Mouse (Mus musculus): ENCODE measurements around the gene Cdkn1b. TPM values are rescaled to one million over a fixed set of nuclear protein-coding genes. Genes with fewer than 3 reads are reported as not detected.

The Cdkn1b gene
- total RNA-seq (2021) = 10 to 100 TPM; 53.4 to 53.8 TPM
- long read RNA-seq, experiment 1, partial matches to known transcripts = 2 of 3 reads
- long read RNA-seq, experiment 1, other reads (novel, unspliced or antisense) = 1 of 3 reads
- long read RNA-seq, experiment 2 = 0 reads

DNA sequence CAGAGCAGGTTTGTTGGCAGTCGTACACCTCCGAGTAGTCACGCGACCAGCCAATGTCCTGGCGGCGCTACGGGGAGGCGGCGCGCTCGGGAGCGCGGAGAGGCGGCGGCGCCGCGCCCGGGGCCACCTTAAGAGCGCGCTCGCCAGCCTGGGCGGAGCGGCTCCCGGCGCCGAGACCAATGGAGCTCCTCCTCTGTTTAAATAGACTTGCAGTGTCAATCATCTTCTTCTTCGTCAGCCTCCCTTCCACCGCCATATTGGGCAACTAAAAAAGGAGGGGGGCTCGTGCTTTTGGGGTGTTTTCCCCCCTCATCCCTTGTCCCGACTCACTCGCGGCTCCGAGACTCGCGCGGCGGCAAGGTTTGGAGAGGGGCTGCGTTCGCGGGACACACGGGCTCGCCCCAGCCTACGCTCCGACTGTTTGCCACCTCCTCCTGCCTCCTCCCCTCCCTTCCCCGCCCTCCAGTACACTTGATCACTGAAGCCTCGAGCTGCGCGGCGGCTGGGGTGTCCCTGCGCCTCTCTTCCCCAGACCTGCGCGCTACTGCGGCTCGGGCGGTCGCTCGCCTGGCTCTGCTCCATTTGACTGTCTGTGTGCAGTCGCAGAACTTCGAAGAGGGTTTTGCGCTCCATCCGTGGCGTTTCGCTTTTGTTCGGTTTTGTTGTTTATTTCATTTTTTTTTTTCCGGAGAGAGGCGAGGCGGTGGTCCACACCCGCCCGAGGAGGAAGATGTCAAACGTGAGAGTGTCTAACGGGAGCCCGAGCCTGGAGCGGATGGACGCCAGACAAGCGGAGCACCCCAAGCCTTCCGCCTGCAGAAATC is at the start of gene Cdkn1b:
Gene Cdkn1b (plus strand): TSS at position 212 of the 824 bp plus-strand sequence.
- DNase-seq (ENCODE audit: low spot score in 2 of 2) = peak; percentile 64 to 73

DNA sequence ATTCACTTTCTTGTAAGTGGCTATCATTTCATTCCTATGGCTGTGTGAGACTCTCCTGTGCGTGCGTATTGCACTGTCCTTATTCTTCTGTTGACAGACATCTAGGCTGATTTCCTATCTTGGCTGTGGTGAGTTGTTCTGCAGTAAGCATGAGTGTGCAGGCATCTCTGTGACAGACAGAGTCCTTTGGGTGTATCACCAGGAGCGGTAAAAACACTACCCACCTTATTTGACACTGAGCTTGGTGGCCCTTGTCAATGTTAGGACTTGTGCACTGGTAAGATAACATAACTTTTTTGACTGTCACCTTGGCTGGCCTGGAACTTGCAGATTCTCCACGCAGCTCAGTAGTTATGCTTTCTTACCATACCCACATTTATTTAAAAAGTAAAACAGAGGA is 49.3 kb upstream of the Cdkn1b start:
- no peak for DNase-seq (ENCODE audit: low spot score in 2 of 2)

DNA sequence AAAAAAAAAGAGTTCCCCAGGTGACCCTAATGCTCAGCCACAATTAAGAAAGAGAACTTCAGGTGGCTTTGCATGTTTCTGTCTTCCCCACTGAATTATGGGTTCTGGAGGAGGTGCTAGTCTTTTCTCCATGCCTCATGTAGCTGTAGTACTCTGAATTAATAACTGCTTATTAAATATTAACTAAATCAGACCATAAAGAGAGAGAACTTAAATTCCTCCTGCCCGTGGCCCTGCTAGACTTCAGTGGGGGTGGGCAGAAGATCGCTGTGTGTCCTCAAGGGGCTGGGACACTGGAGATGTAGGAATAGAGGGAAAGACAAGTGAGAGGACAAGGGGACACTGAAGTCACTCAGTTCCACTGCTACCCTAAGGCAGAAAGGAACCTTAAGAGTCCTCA is 48.0 kb upstream of the Cdkn1b start:
- no peak for DNase-seq (ENCODE audit: low spot score in 2 of 2)

DNA sequence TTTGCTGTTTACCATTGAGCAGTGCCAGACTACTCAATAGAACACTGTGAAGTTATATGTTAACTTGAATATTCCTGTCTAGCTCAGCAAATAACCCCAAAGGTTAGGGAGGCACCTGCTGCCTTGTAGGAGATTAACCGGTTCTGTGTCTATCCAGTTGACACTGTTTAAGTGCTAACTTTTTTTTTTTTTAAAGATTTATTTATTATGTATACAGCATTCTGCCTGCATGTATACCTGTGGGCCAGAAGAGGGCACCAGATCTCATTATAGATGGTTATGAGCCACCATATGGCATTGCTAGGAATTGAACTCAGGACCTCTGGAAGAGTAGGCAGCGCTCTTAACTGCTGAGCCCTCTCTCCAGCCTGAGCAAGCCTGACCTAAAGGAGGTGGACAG is 47.2 kb upstream of the Cdkn1b start:
- no peak for DNase-seq (ENCODE audit: low spot score in 2 of 2)

DNA sequence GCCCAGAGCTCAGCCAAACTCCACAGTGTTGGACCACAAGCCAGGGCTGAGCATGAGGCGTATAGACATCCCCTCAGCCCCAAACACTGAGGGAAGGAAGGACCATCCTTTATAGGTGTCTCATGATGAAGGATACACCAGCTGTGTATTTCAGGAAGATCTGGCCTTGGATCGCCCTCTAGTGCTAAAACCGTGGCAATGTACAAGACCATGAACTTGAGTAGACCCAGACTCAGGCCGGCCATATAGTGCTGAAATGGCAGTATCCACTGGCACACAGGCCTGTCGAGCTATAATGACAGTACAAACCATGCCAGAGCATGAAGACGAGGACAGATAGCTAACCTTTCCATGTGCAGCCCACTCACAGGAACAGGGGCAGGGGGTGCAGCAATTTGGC is 43.4 kb upstream of the Cdkn1b start:
- no peak for DNase-seq (ENCODE audit: low spot score in 2 of 2)

DNA sequence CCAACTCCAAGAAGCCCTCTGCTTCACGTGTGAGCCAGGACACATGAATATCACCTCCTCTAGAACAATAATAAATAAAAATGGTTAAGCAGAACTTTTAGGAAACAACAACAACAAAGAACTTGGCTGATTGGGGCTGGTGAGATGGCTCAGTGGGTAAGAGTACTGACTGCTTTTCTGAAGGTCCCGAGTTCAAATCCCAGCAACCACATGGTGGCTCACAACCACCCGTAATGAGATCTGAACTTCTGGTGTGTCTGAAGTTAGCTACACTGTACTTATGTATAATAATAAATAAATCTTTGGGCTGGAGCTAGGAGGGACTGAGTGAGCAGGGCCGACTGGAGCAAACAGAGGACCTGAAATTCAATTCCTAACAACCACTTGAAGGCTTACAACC is 42.9 kb upstream of the Cdkn1b start:
- DNase-seq (ENCODE audit: low spot score in 2 of 2) = no peak

DNA sequence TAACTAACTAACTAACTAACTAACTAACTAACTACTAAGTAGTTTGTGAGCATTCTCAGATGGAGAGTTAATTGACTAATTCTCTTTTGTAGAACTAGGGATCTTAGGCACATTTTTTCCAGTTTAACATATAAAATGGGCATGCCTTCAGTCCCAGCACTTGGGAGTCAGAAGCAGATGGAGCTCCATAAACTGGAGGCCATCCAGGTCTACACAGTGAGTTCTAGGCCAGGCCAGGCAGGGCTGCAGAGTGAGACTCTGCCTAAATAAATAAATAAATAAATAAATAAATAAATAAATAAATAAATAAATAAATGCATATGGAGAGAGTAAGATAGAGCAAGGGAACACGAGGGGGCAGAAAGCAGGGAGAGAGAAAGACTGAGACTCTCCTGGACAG is 42.3 kb upstream of the Cdkn1b start:
- DNase-seq (ENCODE audit: low spot score in 2 of 2) = no peak

DNA sequence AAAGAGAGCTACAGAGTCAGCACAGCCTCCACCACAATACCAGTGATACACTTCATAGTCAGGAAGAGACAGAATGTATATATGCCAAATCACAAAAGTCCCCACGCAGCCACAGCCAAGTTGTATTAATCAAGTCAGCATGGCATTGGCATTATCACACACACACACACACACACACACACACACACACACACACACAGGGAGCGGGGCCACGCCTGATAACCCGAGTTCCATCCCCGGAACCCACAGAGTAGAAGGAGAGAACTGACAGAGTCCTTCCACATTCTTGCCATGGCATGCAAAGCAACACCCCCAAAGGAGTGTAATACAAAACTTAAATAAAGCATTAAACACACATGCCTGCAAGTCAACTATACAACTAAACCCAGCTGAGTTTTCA is 40.6 kb upstream of the Cdkn1b start:
- DNase-seq (ENCODE audit: low spot score in 2 of 2) = no peak

DNA sequence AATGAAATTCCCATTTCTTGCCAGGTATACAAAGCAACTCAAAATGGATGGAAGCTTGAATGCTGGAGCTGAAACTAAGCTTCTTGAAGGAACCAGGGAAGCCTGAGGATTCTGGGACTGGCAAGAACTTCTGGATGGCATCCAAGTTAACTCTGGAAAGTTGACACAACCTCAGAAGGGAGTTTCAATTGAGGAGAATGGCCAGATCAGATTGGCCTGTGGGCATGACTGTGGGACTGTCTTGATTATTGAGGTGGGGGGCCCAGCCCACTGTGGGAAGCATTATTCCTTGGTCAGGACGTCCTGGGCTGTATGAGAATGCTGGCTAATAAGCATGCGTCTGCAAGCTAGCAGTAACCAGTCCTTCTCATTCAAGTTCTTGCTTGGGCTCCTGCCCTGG is 40.2 kb upstream of the Cdkn1b start:
- DNase-seq (ENCODE audit: low spot score in 2 of 2) = no peak

DNA sequence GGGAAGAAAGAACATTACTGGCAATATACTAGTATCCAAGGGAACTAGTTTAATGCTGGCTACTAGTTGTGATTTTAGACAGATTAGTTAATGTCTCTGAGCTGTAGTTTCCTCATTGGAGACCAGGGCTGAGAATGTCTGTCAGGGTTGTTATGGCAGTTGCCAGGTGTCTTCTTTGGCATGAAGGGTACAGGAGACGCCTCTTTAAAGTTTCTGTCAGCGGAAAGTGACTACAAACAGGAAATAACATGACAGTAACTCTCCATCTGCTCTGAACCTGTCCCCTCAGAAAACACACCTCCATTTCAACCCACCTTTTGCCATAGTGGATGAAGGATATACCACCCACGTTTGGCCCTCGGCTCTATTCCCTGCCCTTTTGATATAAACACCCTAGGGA is 36.5 kb upstream of the Cdkn1b start:
- no peak for DNase-seq (ENCODE audit: low spot score in 2 of 2)

DNA sequence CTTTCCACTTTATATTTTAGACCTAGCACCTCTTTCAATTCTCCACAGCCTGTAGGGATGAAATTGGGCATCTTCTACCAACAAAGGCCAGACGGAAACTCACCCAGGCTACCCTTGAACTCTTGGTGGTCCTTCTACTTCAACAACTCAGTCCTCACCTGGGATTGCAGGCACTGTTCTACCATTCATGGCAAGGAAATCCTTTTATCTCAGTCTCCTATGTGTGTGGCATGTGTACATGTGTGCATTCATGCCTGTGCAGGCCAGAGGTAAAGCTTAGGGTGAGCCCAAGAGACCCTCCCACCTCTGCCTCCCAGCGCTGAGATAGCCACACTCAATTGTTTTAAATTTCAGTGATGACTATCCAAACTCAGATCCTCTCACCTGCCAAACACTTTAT is 34.7 kb upstream of the Cdkn1b start:
- DNase-seq (ENCODE audit: low spot score in 2 of 2) = no peak

DNA sequence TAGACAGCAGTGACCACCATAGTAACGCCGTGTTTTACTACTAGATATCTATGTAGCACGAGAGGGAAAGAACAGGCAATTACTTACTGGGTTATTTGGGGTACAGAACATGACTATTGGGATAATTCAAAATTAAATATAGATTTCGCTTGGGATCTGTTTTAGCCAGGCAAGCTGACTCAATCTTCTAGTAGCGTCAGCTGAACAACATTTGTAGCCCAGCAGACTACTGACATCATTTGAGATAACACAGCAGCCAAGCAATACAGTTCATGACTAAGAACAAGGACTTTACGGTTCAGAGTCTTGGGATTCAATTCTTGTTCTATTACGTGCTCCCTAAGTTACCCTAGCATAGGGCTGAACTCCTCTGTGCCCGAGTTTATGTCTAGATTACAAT is 33.7 kb upstream of the Cdkn1b start:
- no peak for DNase-seq (ENCODE audit: low spot score in 2 of 2)

DNA sequence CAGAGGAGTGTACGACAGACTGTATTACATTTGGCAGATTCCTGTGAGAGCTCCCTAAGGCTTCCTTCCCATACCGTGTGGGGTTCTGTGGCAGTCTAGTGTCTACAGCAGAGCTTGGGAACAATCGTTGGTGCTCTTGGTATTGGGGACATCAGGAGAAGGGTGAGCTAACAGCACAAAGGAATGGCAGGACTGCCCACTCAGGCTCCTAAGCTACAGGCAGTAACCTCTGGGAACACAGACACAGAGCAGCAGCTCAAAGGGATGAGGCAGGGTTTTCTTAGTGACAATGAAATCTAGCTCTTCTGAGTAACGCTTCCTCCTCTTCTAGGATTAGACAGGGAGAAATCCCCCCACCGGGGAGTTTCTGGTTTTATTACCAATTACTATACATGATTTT is 33.2 kb upstream of the Cdkn1b start:
- DNase-seq (ENCODE audit: low spot score in 2 of 2) = no peak

DNA sequence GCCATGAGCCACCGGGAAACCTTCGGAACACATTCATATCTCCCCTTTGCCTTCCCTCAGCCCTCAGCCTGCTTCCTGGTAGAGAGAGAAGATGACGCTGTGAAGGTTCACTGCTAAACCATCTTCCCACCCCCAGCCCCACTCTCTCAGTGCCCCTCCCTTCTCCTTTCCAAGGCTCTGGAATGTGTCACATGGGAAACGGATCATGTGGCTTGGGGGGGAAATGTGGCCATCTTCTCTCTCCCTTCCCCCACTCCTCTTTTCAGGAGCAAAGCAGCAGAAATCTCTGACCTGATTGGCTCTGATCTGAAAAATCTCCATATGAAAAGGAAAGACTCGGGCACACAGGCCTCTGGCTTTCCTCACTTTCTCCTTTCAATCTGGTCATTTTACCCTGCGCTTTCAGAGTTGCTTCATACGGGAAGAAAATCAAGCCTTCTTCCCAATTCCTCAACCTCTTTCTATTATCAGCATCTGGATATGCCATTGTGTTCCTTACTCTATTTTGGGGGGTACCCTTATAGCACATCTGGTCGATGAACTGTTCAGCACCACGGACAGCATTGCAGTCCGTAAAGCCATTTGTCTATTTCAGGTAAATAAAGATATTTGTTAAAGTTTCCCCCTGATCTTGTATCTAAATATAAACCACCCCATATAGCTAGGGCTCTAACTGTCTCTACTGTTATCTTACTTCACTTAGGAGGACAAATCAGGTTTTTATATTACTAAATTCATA is 32.3 kb upstream of the Cdkn1b start:
- DNase-seq (ENCODE audit: low spot score in 2 of 2) = no peak

DNA sequence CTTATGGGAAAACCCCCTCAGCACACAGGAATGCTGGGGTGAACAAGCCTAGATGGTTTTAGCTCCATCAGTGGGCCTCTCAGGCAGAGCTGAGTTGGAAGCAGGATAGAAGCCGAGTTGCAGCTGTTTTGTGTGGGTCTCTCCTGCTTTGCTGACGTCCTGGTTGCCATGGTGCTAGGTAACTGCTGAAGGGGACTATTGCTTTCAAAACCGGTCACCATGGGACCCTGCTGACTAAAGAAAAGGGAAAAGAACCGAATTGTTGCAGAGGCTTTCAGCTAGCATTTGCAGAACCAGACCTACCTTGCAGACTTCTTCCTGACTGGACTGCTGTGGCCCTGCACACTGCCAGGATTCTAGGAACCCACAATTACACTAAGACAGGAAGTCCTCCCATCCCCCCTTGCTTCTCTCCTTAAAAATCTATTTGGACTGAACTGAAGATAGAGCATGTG is 31.6 kb upstream of the Cdkn1b start:
- DNase-seq (ENCODE audit: low spot score in 2 of 2) = no peak

DNA sequence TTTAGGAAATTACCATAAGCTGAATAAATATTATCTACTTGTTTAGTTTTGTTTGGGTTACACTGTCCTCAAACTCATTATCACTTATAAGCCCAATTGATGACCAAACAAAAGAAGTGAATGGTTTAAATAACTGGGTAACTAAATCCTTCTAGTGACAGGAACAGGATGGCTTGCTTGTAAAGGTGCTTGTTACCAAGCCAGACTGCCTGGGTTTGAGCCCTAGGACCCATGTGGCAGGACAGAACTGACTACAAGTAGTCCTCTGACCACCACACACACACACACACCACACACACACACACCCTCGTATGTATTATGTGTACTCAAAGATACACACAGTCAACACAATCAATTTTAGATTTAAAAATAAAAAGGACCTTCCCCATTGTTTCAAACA is 30.4 kb upstream of the Cdkn1b start:
- no peak for DNase-seq (ENCODE audit: low spot score in 2 of 2)

DNA sequence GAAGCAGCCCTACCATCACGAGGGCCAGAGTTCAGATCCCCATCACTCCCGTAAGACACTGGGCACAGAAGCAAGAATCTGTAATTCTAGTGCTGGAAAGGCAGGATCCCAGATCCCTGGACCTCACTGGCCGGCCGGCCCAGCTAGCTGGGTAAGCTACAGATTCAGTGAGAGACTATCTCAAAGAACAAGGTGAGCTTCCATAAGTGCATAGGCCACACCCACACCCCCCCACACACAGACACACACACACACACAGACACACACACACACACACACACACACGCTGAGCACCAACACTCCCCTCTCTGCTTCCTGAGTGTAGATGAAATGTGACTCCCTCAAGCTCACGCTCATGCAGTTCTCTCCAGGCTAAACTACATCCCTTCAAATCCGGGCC is 29.8 kb upstream of the Cdkn1b start:
- no peak for DNase-seq (ENCODE audit: low spot score in 2 of 2)

DNA sequence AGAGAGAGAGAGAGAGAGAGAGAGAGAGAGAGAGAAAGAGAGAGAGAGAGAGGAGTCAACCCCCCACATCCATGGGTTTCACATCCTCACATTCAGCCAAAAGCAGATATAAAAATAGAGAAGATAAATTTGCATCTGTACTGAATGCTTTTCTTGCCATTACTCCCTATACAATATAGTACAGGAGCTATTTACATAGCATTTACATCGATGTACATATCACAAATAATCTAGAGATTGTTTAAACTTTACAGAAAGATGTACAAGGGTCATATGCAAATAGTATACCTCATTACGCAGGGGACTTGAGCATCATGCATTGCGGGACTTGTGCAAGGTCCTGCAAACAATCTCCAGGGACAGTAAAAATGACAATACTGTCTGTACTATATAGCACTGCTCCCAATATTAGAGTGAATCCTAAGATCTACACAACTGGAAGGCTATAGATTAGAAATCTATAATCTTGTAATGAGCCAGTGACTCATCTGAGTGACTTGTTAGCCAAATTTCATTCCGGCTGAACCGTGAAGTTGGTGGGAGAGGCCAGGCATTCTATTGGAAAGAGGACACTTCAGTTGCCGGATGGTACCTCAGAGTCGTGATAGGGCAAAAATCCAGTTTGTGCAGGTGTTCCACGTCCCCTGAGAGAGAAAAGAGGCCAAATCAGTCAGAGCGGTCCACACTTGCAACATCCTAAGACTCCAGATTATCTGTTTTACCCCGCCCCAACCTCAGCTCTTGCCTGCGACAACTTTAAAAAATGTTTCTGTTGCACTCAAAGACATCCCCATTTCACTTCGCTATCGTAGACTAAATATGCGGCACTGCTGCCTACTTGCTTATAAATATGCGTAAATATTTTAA is 23.4 kb upstream of the Cdkn1b start:
- DNase-seq (ENCODE audit: low spot score in 2 of 2) = no peak

DNA sequence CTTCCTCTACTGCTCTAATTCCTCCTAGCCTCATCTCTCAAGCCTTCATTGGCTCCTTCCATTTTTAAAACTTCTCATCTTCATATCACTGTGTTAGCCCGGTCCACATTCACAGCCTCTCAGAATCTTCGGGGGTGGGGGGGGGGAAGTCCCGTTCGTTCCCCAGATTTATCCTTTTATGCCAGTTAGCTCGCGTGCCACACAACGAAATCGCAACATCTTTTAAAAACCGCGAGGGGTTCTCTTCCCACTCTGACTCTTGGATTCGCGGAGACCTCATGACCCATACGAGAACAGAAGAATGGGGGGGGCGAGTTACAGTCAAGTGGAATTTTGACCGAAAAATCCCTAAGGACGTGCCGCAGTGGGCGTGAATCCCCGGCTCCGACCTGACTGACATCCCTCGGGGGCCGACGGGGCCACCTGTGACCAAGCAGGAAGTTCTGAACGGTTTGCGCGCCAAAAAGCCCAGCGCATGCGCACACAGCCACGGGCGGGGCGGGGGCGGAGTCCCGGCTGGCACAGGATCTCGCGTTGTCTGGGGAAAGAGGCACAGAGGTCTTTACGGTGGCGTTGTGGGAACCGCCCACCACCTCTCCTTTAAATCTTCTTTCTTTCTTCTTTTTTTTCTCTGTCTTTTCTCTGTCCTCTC is 22.6 kb upstream of the Cdkn1b start:
- peak; percentile 95 to 97 for DNase-seq (ENCODE audit: low spot score in 2 of 2)

DNA sequence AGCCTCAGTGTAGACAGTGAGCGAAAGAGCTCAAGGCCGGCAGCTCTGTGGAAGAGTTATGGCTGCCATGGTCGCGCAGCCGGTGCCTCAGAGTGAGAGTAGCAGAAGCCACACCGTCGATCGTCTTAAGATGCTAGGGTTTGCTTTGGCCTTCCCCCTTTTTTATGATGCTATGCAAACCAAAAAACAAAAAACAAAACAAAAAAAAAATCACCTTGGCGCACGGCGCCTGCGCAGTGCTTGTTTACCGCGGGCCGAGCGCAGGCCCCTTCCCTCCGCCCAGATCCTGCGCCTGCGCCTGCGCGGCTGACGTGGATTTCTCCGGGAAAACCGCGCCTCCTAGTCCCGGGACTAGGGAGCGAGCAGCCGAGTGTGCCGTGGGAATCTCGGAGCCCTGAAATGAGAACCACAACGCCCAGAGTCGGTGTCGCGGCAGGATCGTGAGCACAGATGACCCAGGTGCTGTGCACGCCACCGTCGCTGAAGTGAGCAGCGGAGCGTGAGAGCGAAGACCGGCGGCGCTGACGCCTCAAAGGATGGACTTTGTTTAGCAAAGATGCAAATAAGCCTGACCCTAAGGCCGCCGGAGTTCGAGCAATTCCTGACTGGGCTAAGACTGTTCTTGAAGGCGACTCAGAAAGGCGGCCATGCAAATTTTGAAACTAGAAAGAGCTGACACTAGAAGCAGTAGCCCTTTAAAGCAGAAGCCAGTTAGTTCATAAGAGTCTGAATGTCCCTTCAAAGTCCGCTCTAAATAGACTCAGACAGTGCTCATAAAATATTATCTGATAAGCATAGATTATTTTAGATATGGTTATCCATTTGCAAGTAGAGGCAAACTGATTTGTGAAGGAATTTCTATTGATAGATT is 21.9 kb upstream of the Cdkn1b start, which contains the start of gene Gpr19:
Gene Gpr19 (minus strand): TSS at position 484 of the 871 bp plus-strand sequence.
- DNase-seq (ENCODE audit: low spot score in 2 of 2) = peak; percentile 74 to 78
